ENCODE assay signal across 10 mouse cellular contexts in the genomic region with DNA sequence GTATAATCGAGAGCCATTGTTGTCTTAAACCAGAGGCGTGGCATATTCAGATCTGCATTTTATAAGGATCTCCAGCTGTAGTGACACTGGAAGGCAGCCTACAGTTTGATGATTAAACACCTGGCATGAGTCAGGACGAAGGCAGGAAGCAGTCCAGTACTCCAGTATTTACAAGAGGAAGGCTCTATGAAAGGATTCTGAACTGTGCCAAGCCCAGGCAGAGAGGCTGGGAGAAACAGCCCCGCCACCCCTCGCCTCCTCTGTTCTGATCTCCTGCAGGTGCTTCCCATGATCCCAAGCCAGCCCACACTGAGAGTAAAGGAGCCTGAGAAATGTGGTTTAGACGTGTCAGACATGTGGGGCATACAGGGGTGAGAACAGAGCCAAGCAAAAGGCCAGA. TPM values are rescaled to one million over a fixed set of nuclear protein-coding genes. Genes with fewer than 3 reads are reported as not detected.
DNase-seq lines count a peak whose midpoint lies in the region; ATAC-seq lines count a peak whose summit lies in the region.
"Had no signal": no experiment of that assay in that cellular context is flagged by ENCODE, and none has a peak within 500 bp of the region (broad histone marks: within the 10 kb centered on the region; RNA-seq: fewer than 3 reads in every experiment).

No protein-coding gene starts in this region.

- no peak overlapping the region for H3K4me2 ChIP-seq in midbrain, embryonic 13.5 days (replicated peaks)
- H3K4me2 ChIP-seq in heart, embryonic 15.5 days: no peak overlapping the region
- H3K4me2 ChIP-seq: embryonic facial prominence, embryonic 13.5 days; hindbrain, embryonic 12.5 days had no signal

- peaks cover 5% of the 10 kb centered on the region for H3K27me3 ChIP-seq in midbrain, embryonic 10.5 days (ENCODE audit: low read depth, poor library complexity, severe bottlenecking)
- no peaks in the 10 kb centered on the region for H3K27me3 ChIP-seq in midbrain, embryonic 13.5 days
- H3K27me3 ChIP-seq in heart, embryonic 15.5 days: no peaks in the 10 kb centered on the region
- H3K27me3 ChIP-seq: embryonic facial prominence, embryonic 13.5 days; hindbrain, embryonic 12.5 days had no signal

- no peaks in the 10 kb centered on the region for H3K9me3 ChIP-seq in midbrain, embryonic 10.5 days (replicated peaks)
- no peaks in the 10 kb centered on the region for H3K9me3 ChIP-seq in midbrain, embryonic 13.5 days
- no peaks in the 10 kb centered on the region for H3K9me3 ChIP-seq in heart, embryonic 15.5 days (replicated peaks)
- H3K9me3 ChIP-seq: embryonic facial prominence, embryonic 13.5 days; hindbrain, embryonic 12.5 days had no signal

- peak overlapping the region; percentile 28; the same call in 1 of the 2 replicates for H3K27ac ChIP-seq in midbrain, embryonic 10.5 days (replicated peaks)
- no peak overlapping the region for H3K27ac ChIP-seq in midbrain, embryonic 13.5 days
- 0 out of 2 replicates have a peak overlapping the region, but pooled peaks have one; percentile 6 for H3K27ac ChIP-seq in heart, embryonic 15.5 days
- H3K27ac ChIP-seq: embryonic facial prominence, embryonic 13.5 days; hindbrain, embryonic 12.5 days had no signal

- no peak overlapping the region for H3K4me3 ChIP-seq in midbrain, embryonic 10.5 days
- H3K4me3 ChIP-seq in midbrain, embryonic 13.5 days (replicated peaks): no peak overlapping the region
- H3K4me3 ChIP-seq in heart, embryonic 15.5 days: no peak overlapping the region
- H3K4me3 ChIP-seq: embryonic facial prominence, embryonic 13.5 days; hindbrain, embryonic 12.5 days had no signal

- 50% methylated on average over 6 of the region's 6 CpGs for WGBS in midbrain, embryonic 10.5 days
- 28% methylated on average over 6 of the region's 6 CpGs for WGBS in midbrain, embryonic 13.5 days
- 47% methylated on average over 6 of the region's 6 CpGs for WGBS in heart, embryonic 15.5 days
- WGBS in large intestine, adult 2 months: 6% methylated on average over 6 of the region's 6 CpGs

- H3K9ac ChIP-seq in midbrain, embryonic 13.5 days (replicated peaks): no peak overlapping the region
- H3K9ac ChIP-seq in heart, embryonic 15.5 days: no peak overlapping the region
- H3K9ac ChIP-seq: embryonic facial prominence, embryonic 13.5 days; hindbrain, embryonic 12.5 days had no signal

- H3K4me1 ChIP-seq in midbrain, embryonic 10.5 days: peaks cover 38% of the 10 kb centered on the region
- H3K4me1 ChIP-seq in midbrain, embryonic 13.5 days (replicated peaks): peaks cover 23% of the 10 kb centered on the region
- H3K4me1 ChIP-seq in heart, embryonic 15.5 days (replicated peaks): peaks cover 5% of the 10 kb centered on the region

- no peak for ATAC-seq in midbrain, embryonic 13.5 days
- no peak for ATAC-seq in heart, embryonic 15.5 days (replicated peaks; ENCODE audit: insufficient number of reproducible peaks, insufficient read depth, low FRiP score, low read depth)

- no peak for DNase-seq in midbrain, embryonic 10.5 days (ENCODE audit: low spot score)
- peak; percentile 87 for DNase-seq in large intestine, adult 2 months (ENCODE audit: low read depth, low spot score)
- DNase-seq in cerebellum, postnatal 36 days: no peak
- no peak for DNase-seq in cerebellum, adult 9-10 months
- DNase-seq in thymus, postnatal 25 days: no peak
- DNase-seq in B cell, adult 2 months: no peak

- H3K36me3 ChIP-seq in midbrain, embryonic 10.5 days: no peaks in the 10 kb centered on the region
- H3K36me3 ChIP-seq in midbrain, embryonic 13.5 days: no peaks in the 10 kb centered on the region
- no peaks in the 10 kb centered on the region for H3K36me3 ChIP-seq in heart, embryonic 15.5 days
- H3K36me3 ChIP-seq: embryonic facial prominence, embryonic 13.5 days; hindbrain, embryonic 12.5 days had no signal

RNA-seq across cellular contexts. Expression of a gene that starts 3.4 kb away (rescaled TPM):
- polyA plus RNA-seq in midbrain, embryonic 10.5 days (2016; fragmentation: Nextera tagmentation; extraction: Ambion mirVana): 4.2 and 5.3 TPM in 2 replicates
- 8.5 and 9.6 TPM in 2 replicates for polyA plus RNA-seq in midbrain, embryonic 13.5 days (2015; fragmentation: Nextera tagmentation; extraction: Ambion mirVana)
- polyA plus RNA-seq in heart, embryonic 15.5 days (2015; fragmentation: Nextera tagmentation; extraction: Ambion mirVana): 6.2 and 7.6 TPM in 2 replicates
- polyA plus RNA-seq in large intestine, adult 2 months (2012; rRNA removed): 7.2 and 8.5 TPM in 2 replicates

RNA-seq across cellular contexts. Expression of a gene that starts 49.5 kb away (rescaled TPM):
- polyA plus RNA-seq in midbrain, embryonic 10.5 days (2016; fragmentation: Nextera tagmentation; extraction: Ambion mirVana): not detected in 2 replicates
- polyA plus RNA-seq in midbrain, embryonic 13.5 days (2015; fragmentation: Nextera tagmentation; extraction: Ambion mirVana): not detected in 2 replicates
- not detected in 2 replicates for polyA plus RNA-seq in heart, embryonic 15.5 days (2015; fragmentation: Nextera tagmentation; extraction: Ambion mirVana)
- not detected in 2 replicates for polyA plus RNA-seq in large intestine, adult 2 months (2012; rRNA removed)
- polyA plus RNA-seq: embryonic facial prominence, embryonic 13.5 days; hindbrain, embryonic 12.5 days had no signal
